Mouse (Mus musculus) intestine, postnatal 0 days (tissue): ENCODE measurements at regions not wholly inside any gene's neighbourhood (a gene's known extent, or its start where the extent isn't known, plus 50 kb on each side); places are given as distances from the start of the nearest gene placed in this dataset.
"Not testable (repeated sequence)": the region's sequence is repeated elsewhere in the genome, so short reads cannot be mapped to it uniquely, and the experiment has no call there.

Experiments used
- ATAC-seq: fragments of 200-750 bp; cut with Nextera tagmentation; 2 replicates; pipeline ENCODE4 v1.8.0; 2017; ENCODE audit warnings: mild to moderate bottlenecking, moderate TSS enrichment, moderate library complexity
- H3K27ac ChIP-seq: fragments of 300-500 bp; sonication (generic); 2 replicates; pipeline ENCODE4 v1.5.1; 2014; ENCODE audit warnings: mild to moderate bottlenecking, low read depth, low read length, moderate library complexity
- H3K27me3 ChIP-seq: fragments of 300-500 bp; sonication (generic); replicated peaks from 2 replicates; pipeline ENCODE4 v1.6.1; 2014; ENCODE audit warnings: low read length, mixed read lengths; ENCODE audit not compliant: control insufficient read depth, insufficient read depth
- H3K36me3 ChIP-seq: fragments of 300-500 bp; sonication (generic); 2 replicates; pipeline ENCODE4 v1.6.1; 2014; ENCODE audit warnings: mild to moderate bottlenecking, moderate library complexity; ENCODE audit not compliant: control insufficient read depth, insufficient read depth
- H3K4me1 ChIP-seq: fragments of 300-500 bp; sonication (generic); replicated peaks from 2 replicates; pipeline ENCODE4 v1.6.1; 2014; ENCODE audit warnings: antibody characterized with exemption, low read length, mixed read lengths; ENCODE audit not compliant: control insufficient read depth, insufficient read depth
- H3K4me2 ChIP-seq: fragments of 300-500 bp; sonication (generic); replicated peaks from 2 replicates; pipeline ENCODE4 v1.6.1; 2014; ENCODE audit warnings: low read depth, mild to moderate bottlenecking, moderate library complexity
- H3K4me3 ChIP-seq: fragments of 300-500 bp; sonication (generic); 2 replicates; pipeline ENCODE4 v1.5.1; 2014; ENCODE audit warnings: low read depth, low read length
- H3K9ac ChIP-seq: fragments of 300-500 bp; sonication (generic); 2 replicates; pipeline ENCODE4 v1.6.1; 2014; ENCODE audit warnings: mild to moderate bottlenecking, low read depth, low read length
- H3K9me3 ChIP-seq: fragments of 300-500 bp; sonication (generic); 2 replicates; pipeline ENCODE4 v1.6.1; 2016; ENCODE audit warnings: mixed run types; ENCODE audit not compliant: control insufficient read depth
- CTCF ChIP-seq: sonication (generic); IDR thresholded peaks from 2 replicates; pipeline ENCODE4 v1.5.1; 2016; ENCODE audit warnings: low read depth, mild to moderate bottlenecking, control low read depth, antibody characterized with exemption, moderate library complexity
- WGBS: fragments of 180-500 bp; shearing (Covaris S2); extraction: QIAGEN DNeasy Blood & Tissue Kit; methylation state at CpG from one replicate; pipeline ENCODE4 v1.1.7; 2014; 5-methylcytosine and 5-hydroxymethylcytosine counted together

DNA sequence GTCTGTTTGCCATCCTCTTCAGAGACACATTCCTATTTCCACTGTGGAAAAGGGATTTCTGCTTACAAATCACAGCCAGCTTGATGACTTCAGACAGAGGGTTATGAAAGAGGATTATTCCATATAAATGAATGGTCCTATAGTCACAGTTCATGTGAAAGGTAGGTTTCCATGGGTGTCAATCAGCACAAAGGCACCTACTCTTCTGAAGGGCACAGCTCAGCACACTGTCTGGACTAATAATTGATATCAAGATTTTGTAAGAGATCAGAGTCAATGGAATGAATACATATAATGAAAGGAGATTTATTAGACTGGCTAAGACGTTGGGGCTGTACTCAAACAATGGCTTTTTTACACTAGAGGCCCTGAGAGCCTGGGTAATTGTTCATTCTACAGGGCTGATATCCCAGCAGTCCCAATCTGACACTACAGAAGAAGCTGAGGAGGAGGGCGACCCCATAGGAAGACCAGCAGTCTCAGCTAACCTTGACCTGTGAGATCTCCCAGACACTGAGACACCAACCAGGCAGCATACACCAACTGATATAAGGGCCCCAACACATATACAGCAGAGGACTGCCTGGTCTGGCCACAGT is 702.4 kb downstream of the Efna5 start:
- Histone ChIP-seq H3K36me3 (no peaks in the 10 kb centered on the region), H3K27me3 (no peaks in the 10 kb centered on the region), H3K4me1 (no peaks in the 10 kb centered on the region), H3K4me3 (no peak overlapping the region), H3K9me3 (no peaks in the 10 kb centered on the region), H3K9ac (no peak overlapping the region), H3K4me2 (no peak overlapping the region), H3K27ac (no peak overlapping the region)
- no peak for TF ChIP-seq CTCF
- no peak for ATAC-seq
- 69% methylated on average over 2 of the region's 2 CpGs for WGBS

GRCm38 (mm10) chr17:62176336-62176735 is 704.8 kb downstream of the Efna5 start:
- Histone ChIP-seq H3K9ac (no peak overlapping the region), H3K4me2 (no peak overlapping the region), H3K27ac (no peak overlapping the region), H3K4me3 (no peak overlapping the region), H3K4me1 (no peaks in the 10 kb centered on the region), H3K36me3 (no peaks in the 10 kb centered on the region), H3K27me3 (no peaks in the 10 kb centered on the region), H3K9me3 (no peaks in the 10 kb centered on the region)
- TF ChIP-seq CTCF: no peak
- ATAC-seq: no peak
- 77% methylated on average over 5 of the region's 5 CpGs for WGBS

DNA sequence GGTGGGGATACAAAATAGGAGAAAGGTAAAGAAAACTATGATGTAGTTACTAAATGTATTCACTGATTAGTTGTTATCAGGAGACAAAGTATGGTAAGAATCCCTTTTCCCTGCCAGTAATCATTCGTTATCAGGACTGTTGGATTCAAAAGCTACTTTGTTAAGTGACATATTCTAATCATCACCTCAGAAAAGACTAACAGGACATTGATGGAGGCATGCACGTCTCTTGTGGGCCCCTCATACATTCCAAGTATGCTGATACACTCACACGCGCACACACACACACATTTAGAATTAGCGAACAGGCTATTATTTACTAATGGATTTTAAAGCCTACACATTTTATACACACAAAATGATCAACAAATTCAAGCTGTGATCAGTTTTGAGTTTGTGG is 708.8 kb downstream of the Efna5 start:
- Histone ChIP-seq H3K4me2 (no peak overlapping the region), H3K9me3 (no peaks in the 10 kb centered on the region), H3K27me3 (no peaks in the 10 kb centered on the region), H3K4me1 (no peaks in the 10 kb centered on the region), H3K9ac (no peak overlapping the region), H3K27ac (no peak overlapping the region), H3K4me3 (no peak overlapping the region), H3K36me3 (no peaks in the 10 kb centered on the region)
- ATAC-seq: no peak
- WGBS: 81% methylated on average over 5 of the region's 5 CpGs
- no peak for TF ChIP-seq CTCF

GRCm38 (mm10) chr17:62171532-62171931 is 709.6 kb downstream of the Efna5 start:
- 66% methylated on average over 4 of the region's 4 CpGs for WGBS
- no peak for TF ChIP-seq CTCF
- no peak overlapping the region for H3K4me2 ChIP-seq
- no peaks in the 10 kb centered on the region for H3K4me1 ChIP-seq
- H3K4me3 ChIP-seq: no peak overlapping the region
- H3K27ac ChIP-seq: no peak overlapping the region
- H3K9me3 ChIP-seq: no peaks in the 10 kb centered on the region
- no peak for ATAC-seq
- no peaks in the 10 kb centered on the region for H3K27me3 ChIP-seq
- no peaks in the 10 kb centered on the region for H3K36me3 ChIP-seq
- H3K9ac ChIP-seq: no peak overlapping the region

DNA sequence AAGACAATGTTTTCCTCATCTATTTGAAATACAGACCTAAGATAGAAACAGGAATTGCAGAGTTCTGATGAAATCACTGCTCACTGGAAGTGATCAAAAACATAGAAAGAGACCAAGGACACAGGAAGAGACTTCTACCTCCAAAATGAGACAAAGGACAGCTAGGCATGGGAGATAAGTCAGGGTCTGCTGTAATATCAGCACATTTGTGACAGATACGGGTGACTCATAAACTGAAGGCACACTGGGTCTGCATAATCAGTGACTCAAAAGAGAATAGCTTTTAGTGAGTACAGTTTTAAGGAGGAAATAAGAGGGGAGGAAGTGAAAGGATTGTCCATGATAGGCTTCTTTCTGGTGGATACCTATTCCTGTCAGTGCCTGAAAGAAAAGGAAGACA is 719.7 kb downstream of the Efna5 start:
- ATAC-seq: no peak

GRCm38 (mm10) chr17:62160301-62160700 is 720.8 kb downstream of the Efna5 start:
- no peak for TF ChIP-seq CTCF
- Histone ChIP-seq H3K36me3 (no peaks in the 10 kb centered on the region), H3K4me2 (no peak overlapping the region), H3K9me3 (no peaks in the 10 kb centered on the region), H3K4me1 (no peaks in the 10 kb centered on the region), H3K4me3 (no peak overlapping the region), H3K9ac (no peak overlapping the region), H3K27me3 (no peaks in the 10 kb centered on the region), H3K27ac (no peak overlapping the region)
- 66% methylated on average over 2 of the region's 2 CpGs for WGBS
- ATAC-seq: no peak

More for the DNA sequence above, 719.7 kb downstream of the Efna5 start:
- H3K4me3 ChIP-seq: no peak overlapping the region
- no peaks in the 10 kb centered on the region for H3K4me1 ChIP-seq
- no peaks in the 10 kb centered on the region for H3K36me3 ChIP-seq
- no peak overlapping the region for H3K4me2 ChIP-seq
- no peak overlapping the region for H3K9ac ChIP-seq
- no peaks in the 10 kb centered on the region for H3K27me3 ChIP-seq
- H3K9me3 ChIP-seq: no peaks in the 10 kb centered on the region
- WGBS: 81% methylated on average over 1 of the region's 1 CpGs
- no peak overlapping the region for H3K27ac ChIP-seq
- no peak for TF ChIP-seq CTCF

- Histone ChIP-seq H3K4me2 (no peak overlapping the region), H3K4me1 (no peaks in the 10 kb centered on the region), H3K36me3 (no peaks in the 10 kb centered on the region), H3K4me3 (no peak overlapping the region), H3K27me3 (no peaks in the 10 kb centered on the region), H3K9me3 (no peaks in the 10 kb centered on the region), H3K9ac (no peak overlapping the region), H3K27ac (no peak overlapping the region)
- 84% methylated on average over 3 of the region's 3 CpGs for WGBS
- TF ChIP-seq CTCF: no peak
- no peak for ATAC-seq
Measured at GRCm38 (mm10) chr17:62135050-62135449, 746.1 kb downstream of the Efna5 start.

DNA sequence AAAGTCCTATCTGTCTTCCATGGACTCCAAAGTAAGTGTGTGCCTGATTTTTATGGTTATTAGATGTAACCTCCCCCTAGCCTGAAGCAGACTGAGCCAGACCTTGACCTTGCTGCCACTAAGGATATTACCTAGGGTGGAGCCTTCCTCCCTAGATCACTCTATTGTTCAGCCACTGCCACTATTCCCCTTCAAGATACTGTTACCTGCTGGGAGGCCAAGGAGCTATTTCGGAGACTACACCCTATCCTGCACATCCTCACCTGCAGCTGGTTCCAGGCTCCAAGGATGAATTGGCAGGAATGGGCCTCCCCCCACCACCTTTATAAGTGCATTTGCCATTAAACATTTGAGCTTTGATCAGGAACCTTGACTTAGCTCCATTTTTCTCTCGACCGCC is 769.4 kb downstream of the Efna5 start:
- not testable (repeated sequence) for H3K4me1 ChIP-seq, H3K27ac ChIP-seq, ATAC-seq, H3K36me3 ChIP-seq, H3K9ac ChIP-seq, H3K4me2 ChIP-seq, H3K4me3 ChIP-seq, H3K9me3 ChIP-seq, H3K27me3 ChIP-seq
- 95% methylated on average over 3 of the region's 3 CpGs for WGBS
